Mouse (Mus musculus) lung, postnatal 14 days (tissue): ENCODE measurements at regions not wholly inside any gene's neighbourhood (a gene's known extent, or its start where the extent isn't known, plus 50 kb on each side); places are given as distances from the start of the nearest gene placed in this dataset.
"Not testable (repeated sequence)": the region's sequence is repeated elsewhere in the genome, so short reads cannot be mapped to it uniquely, and the experiment has no call there.

Experiments
- DNase-seq: peaks from one replicate; pipeline ENCODE4 v3.0.0; 2021

GRCm38 (mm10) chr2:78598039-78598438 lies 269.9 kb upstream of the Ube2e3 start:
- DNase-seq = no peak

DNA sequence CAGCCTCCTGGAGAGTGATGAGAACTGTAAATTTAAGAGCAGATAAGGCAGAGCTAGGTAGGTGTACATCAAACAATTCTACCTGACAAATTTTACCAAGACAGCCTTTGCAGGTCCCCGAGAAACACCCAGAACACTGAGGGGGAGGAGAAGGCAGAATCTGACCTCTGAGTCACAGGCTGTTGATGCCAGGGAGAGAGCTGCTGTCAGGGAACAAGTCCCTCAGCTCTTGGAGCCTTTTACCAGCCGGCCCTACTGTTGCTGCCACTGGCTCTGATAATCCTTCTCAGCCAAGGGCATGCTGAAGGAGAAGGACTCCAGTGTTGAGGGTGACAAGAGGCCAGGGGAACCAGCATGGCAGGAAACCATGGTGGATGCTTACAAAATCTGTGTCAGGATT lies 271.7 kb upstream of the Ube2e3 start:
- DNase-seq = no peak

DNA sequence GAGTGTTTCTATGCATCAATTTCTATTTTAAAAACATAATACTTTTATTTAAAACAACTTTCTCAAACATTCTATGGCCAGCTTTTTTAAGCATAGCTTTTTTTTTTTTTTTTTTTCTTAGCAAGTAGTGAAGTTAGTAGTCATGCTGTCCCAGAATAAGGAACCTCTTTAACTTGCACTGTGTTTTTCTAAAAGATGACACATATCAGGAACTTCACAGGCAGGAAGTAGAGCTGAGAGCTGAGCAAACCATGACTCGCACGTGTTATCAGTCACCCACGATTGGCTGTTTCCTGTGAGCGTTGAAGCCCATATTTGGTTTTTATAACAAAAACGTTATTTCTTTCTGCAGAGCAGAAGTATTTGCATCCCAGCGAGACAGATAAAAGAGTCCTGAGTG lies 287.9 kb upstream of the Ube2e3 start:
- no peak for DNase-seq

GRCm38 (mm10) chr2:78572492-78572891 lies 295.4 kb upstream of the Ube2e3 start:
- no peak for DNase-seq

DNA sequence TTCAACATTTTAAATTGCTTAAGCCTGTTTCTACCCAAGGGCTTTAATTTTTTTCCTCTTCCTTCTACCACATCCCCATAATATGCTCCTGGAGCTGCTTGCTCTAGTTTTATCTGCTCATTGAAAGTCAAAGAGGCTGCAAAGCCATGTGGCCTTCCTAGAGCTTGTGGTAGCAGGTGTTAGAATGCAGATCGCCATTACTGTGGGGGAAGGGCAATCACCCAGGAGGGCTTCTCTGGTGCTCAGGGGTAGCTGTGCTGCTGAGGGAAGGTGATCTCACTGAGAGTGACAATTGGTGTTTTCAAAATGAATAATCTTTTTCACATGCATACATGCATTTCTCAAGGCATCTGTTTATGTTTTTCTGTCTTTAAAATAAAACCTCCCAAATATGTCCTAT lies 309.8 kb upstream of the Ube2e3 start:
- no peak for DNase-seq

- no peak for DNase-seq
Observed at GRCm38 (mm10) chr2:78551085-78551484, 316.8 kb upstream of the Ube2e3 start.

- DNase-seq = no peak
Observed at GRCm38 (mm10) chr2:78548683-78549467, 319.0 kb upstream of the Ube2e3 start.

DNA sequence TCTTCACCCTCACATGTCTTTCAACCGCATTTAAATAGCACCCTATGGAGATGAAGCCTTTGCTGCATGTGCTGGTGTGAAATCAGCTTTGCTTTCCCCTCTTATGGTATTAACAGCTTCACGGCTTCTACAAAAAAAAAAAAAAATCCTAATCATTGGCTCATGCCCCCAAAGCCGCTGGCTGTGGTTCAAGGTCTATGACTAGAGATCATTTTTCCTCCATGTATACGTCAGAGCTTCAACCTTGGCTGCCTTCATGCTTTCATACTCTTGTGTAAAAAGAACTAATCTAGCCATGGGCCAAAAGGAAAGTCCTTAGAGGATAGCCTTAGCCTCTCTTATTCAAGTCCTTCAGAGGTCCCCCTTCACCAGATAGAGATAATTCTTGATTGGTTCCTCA lies 320.6 kb upstream of the Ube2e3 start:
- no peak for DNase-seq

GRCm38 (mm10) chr2:78540422-78540821 lies 327.5 kb upstream of the Ube2e3 start:
- DNase-seq = no peak

- peak; percentile 9 for DNase-seq
Observed at GRCm38 (mm10) chr2:78539592-78540300, 328.2 kb upstream of the Ube2e3 start.

GRCm38 (mm10) chr2:78537574-78537973 lies 330.4 kb upstream of the Ube2e3 start:
- peak; percentile 6 for DNase-seq

DNA sequence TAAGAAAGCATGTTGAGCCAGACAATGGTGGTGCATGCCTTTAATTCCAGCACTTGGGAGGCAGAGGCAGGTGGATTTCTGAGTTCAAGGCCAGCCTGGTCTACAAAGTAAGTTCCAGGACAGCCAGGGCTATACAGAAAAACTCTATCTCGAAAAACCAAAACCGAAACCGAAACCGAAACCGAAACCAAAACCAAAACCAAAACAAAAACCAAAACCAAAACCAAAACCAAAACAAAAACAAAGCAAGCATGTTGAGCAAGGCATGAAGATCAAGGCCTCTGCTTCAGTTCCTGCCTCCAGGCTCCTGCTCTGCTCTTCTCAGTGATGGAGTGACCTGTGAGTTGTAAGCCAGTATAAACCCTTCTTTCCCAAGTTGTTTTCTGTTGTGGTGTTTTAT lies 334.0 kb upstream of the Ube2e3 start:
- not testable (repeated sequence) for DNase-seq

- no peak for DNase-seq
Observed at GRCm38 (mm10) chr2:78530535-78530934, 337.4 kb upstream of the Ube2e3 start.

- DNase-seq = no peak
Observed at GRCm38 (mm10) chr2:78520258-78521023, 347.5 kb upstream of the Ube2e3 start.

- DNase-seq = no peak
Observed at GRCm38 (mm10) chr2:78493115-78493514, 374.8 kb upstream of the Ube2e3 start.

DNA sequence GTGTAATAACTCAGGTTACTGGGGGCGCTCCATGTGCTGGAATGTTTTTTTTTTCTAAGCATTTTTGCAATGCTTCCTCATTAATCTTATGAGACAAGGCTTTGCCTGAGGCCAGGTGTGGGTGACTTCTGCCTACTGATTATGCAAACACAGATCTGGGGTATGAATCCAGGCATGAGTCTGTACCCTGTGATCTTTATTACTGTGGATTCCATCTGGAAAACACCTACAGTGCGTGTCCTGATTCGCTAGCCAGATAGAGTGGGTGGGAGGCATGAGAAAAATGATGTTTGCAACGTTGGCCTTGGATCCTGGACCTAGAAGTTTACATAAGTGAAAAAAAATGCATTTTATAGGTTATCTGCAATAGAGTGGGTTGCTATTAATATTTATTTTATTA lies 387.9 kb upstream of the Ube2e3 start:
- no peak for DNase-seq

- DNase-seq = no peak
Observed at GRCm38 (mm10) chr2:78459444-78459843, 408.5 kb upstream of the Ube2e3 start.

DNA sequence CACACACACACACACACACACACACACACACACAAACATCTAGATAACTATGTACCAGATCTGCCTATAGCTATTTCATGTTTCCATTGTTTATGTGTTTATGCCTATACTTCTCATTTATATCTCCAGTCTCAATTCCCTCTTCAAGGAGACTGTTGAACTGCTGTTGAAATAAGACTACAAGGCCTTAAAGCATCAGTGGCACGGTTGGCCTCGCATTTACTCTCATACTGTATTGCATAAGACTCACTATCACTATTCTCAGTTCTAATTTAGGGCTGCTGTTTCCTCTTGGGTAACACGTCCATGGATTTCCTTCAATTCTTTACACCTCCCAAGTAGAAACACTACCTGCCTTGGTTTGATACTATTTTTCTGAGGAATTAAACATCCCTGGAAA lies 414.5 kb upstream of the Ube2e3 start:
- DNase-seq = no peak

DNA sequence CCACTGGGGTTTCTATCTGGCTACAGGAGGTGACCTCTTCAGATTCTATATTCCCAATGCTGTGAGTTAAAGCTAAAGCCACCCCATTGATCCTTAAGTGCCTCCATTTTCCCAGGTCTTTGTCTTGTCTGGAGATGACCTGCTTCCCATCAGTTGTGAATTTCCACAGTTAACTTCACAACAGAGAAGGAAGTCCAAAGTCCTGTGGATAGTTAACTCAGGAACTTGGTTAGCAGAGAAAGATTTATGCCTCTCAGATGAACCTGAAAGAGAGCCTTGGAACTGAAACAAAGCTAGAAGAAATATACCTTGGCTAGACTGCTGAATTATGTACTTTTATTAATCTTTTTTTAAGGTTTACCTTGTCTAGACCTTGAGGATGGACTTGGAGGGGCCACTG lies 431.1 kb upstream of the Ube2e3 start:
- no peak for DNase-seq

DNA sequence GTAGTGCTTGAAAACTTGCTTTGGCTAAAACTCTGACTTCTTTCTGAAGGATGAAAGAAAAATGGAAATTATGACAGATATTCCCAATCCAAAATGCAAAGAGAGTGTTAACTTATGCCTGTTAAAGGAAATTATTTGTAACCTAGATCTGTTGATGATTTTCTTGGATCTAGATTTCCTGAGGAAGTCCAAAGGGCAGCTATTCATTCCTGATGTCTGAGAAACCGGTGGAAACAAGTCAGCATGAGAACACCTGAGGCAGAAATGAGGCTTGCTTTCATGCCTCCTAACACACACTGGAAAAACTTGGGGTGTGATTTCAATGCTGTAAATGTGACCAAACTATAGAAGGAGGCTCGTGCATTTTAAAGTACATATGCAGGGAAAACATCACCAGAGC lies 432.9 kb upstream of the Ube2e3 start:
- DNase-seq = no peak

- DNase-seq = no peak
Observed at GRCm38 (mm10) chr2:78427659-78428336, 440.1 kb upstream of the Ube2e3 start.

DNA sequence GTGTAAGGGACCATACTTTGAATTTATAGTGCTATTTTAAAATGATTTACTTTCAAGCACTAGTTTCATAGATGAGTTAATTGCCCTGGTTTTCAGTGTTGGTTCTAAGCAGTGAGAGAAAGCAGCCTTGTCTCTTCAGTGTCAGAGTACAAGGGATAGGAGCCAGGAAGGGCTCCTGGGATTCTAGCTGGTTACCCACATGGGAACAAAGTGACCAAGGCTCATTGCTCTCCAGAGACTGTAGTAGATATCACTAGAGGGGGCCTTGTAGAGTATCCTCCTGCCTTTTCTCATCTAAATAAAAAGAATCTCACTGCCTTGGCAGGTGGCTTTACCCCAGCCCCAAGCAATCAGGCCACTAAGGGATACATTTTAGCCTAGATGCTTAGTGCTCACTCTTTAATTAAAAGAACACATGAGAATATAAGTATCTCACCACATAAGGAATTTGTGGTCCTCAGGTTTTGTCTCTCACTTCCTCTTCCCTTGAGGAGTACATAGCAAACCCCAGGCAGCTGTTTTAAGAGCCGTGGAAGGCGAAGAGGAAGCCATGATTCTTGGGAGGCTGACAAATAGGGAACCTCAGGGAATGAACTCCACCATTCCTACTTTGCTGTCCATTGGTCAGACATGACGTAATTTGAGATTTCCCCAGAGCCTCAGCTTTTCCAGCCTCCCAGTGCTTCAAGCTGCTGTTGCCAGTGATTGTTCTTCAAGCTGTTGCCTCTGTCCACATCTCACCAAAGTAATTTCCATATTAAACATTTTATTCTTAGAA lies 449.2 kb upstream of the Ube2e3 start:
- no peak for DNase-seq
